Mouse (Mus musculus): ENCODE measurements around the gene St7. TPM values are rescaled to one million over a fixed set of nuclear protein-coding genes. Genes with fewer than 3 reads are reported as not detected.

The St7 gene
- polyA plus RNA-seq, 1 experiment = 8.6 TPM

- no peaks in the 10 kb centered on the region for H3K27me3 ChIP-seq (ENCODE audit: control insufficient read depth, insufficient read depth, low read length)
- H3K36me3 ChIP-seq (ENCODE audit: control insufficient read depth, insufficient read depth, low read length) = no peaks in the 10 kb centered on the region
- no peak for TF ChIP-seq CTCF (IDR thresholded peaks at IDR 0.05; ENCODE audit: borderline replicate concordance, control insufficient read depth, extremely low read depth, insufficient read depth, low read length, poor library complexity)
- no peak for TF ChIP-seq POLR2A (IDR thresholded peaks at IDR 0.05; ENCODE audit: control insufficient read depth, extremely low read depth, insufficient read depth, low read length, poor library complexity)
- no peaks in the 10 kb centered on the region for H3K4me1 ChIP-seq (replicated peaks; ENCODE audit: control insufficient read depth, insufficient read depth, low read length)
- WGBS = 90% methylated on average over 11 of the region's 11 CpGs
- no peak overlapping the region for H3K27ac ChIP-seq (ENCODE audit: control insufficient read depth, insufficient read depth, low read length)
- no peak for DNase-seq
- H3K4me3 ChIP-seq (ENCODE audit: control insufficient read depth, insufficient read depth, low read length) = no peak overlapping the region
These were observed 246.1 kb downstream of the St7 start for GRCm38 (mm10) chr6:17938631-17939346.

GRCm38 (mm10) chr6:17941916-17942315 lies 249.2 kb downstream of the St7 start:
- 93% methylated on average over 2 of the region's 2 CpGs for WGBS
- no peak for TF ChIP-seq POLR2A (IDR thresholded peaks at IDR 0.05; ENCODE audit: control insufficient read depth, extremely low read depth, insufficient read depth, low read length, poor library complexity)
- no peak for TF ChIP-seq CTCF (IDR thresholded peaks at IDR 0.05; ENCODE audit: borderline replicate concordance, control insufficient read depth, extremely low read depth, insufficient read depth, low read length, poor library complexity)
- no peak for DNase-seq
- H3K27ac ChIP-seq (ENCODE audit: control insufficient read depth, insufficient read depth, low read length) = no peak overlapping the region
- no peak overlapping the region for H3K4me3 ChIP-seq (ENCODE audit: control insufficient read depth, insufficient read depth, low read length)
- no peaks in the 10 kb centered on the region for H3K4me1 ChIP-seq (replicated peaks; ENCODE audit: control insufficient read depth, insufficient read depth, low read length)
- no peaks in the 10 kb centered on the region for H3K27me3 ChIP-seq (ENCODE audit: control insufficient read depth, insufficient read depth, low read length)
- H3K36me3 ChIP-seq (ENCODE audit: control insufficient read depth, insufficient read depth, low read length) = no peaks in the 10 kb centered on the region

DNA sequence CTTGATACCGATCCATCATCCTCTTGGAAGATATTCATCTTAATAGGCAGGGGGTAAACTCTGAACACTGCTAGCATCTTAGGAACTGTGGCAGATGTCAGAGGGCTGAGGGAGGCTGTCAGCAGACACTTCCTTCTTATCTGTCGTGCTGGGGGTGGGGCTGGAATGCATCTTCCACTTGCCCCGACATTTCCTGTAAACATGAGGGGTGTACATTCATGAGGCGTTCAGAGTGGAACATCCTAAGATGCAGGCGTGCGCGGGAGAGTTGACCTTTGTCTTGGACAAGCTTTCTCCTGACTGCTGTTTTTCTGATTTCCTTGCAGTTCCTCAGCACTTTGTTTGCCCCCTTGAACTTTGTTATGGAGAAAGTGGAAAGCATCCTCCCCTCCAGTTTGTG lies 249.6 kb downstream of the St7 start:
- Histone ChIP-seq H3K27me3 (ENCODE audit: control insufficient read depth, insufficient read depth, low read length) (no peaks in the 10 kb centered on the region), H3K36me3 (ENCODE audit: control insufficient read depth, insufficient read depth, low read length) (no peaks in the 10 kb centered on the region), H3K27ac (ENCODE audit: control insufficient read depth, insufficient read depth, low read length) (no peak overlapping the region), H3K4me3 (ENCODE audit: control insufficient read depth, insufficient read depth, low read length) (no peak overlapping the region), H3K4me1 (replicated peaks; ENCODE audit: control insufficient read depth, insufficient read depth, low read length) (no peaks in the 10 kb centered on the region)
- TF ChIP-seq CTCF (IDR thresholded peaks at IDR 0.05; ENCODE audit: borderline replicate concordance, control insufficient read depth, extremely low read depth, insufficient read depth, low read length, poor library complexity) (no peak), POLR2A (IDR thresholded peaks at IDR 0.05; ENCODE audit: control insufficient read depth, extremely low read depth, insufficient read depth, low read length, poor library complexity) (no peak)
- DNase-seq = no peak
- WGBS = 87% methylated on average over 7 of the region's 7 CpGs

- TF ChIP-seq POLR2A (IDR thresholded peaks at IDR 0.05; ENCODE audit: control insufficient read depth, extremely low read depth, insufficient read depth, low read length, poor library complexity) (no peak), CTCF (IDR thresholded peaks at IDR 0.05; ENCODE audit: borderline replicate concordance, control insufficient read depth, extremely low read depth, insufficient read depth, low read length, poor library complexity) (no peak)
- no peak overlapping the region for H3K4me3 ChIP-seq (ENCODE audit: control insufficient read depth, insufficient read depth, low read length)
- DNase-seq = no peak
These were observed 251.3 kb downstream of the St7 start for GRCm38 (mm10) chr6:17943877-17944617.

GRCm38 (mm10) chr6:17946456-17946855 lies 253.7 kb downstream of the St7 start:
- H3K27me3 ChIP-seq (ENCODE audit: control insufficient read depth, insufficient read depth, low read length) = no peaks in the 10 kb centered on the region
- no peak overlapping the region for H3K4me3 ChIP-seq (ENCODE audit: control insufficient read depth, insufficient read depth, low read length)
- no peaks in the 10 kb centered on the region for H3K36me3 ChIP-seq (ENCODE audit: control insufficient read depth, insufficient read depth, low read length)
- TF ChIP-seq POLR2A (IDR thresholded peaks at IDR 0.05; ENCODE audit: control insufficient read depth, extremely low read depth, insufficient read depth, low read length, poor library complexity) (no peak), CTCF (IDR thresholded peaks at IDR 0.05; ENCODE audit: borderline replicate concordance, control insufficient read depth, extremely low read depth, insufficient read depth, low read length, poor library complexity) (no peak)
- H3K4me1 ChIP-seq (replicated peaks; ENCODE audit: control insufficient read depth, insufficient read depth, low read length) = no peaks in the 10 kb centered on the region
- WGBS = 69% methylated on average over 5 of the region's 5 CpGs
- no peak overlapping the region for H3K27ac ChIP-seq (ENCODE audit: control insufficient read depth, insufficient read depth, low read length)
- DNase-seq = no peak

More at GRCm38 (mm10) chr6:17943877-17944617, 251.3 kb downstream of the St7 start:
- Histone ChIP-seq H3K4me1 (replicated peaks; ENCODE audit: control insufficient read depth, insufficient read depth, low read length) (no peaks in the 10 kb centered on the region), H3K27me3 (ENCODE audit: control insufficient read depth, insufficient read depth, low read length) (no peaks in the 10 kb centered on the region), H3K27ac (ENCODE audit: control insufficient read depth, insufficient read depth, low read length) (no peak overlapping the region), H3K36me3 (ENCODE audit: control insufficient read depth, insufficient read depth, low read length) (no peaks in the 10 kb centered on the region)
- 86% methylated on average over 9 of the region's 9 CpGs for WGBS

- WGBS = 35% methylated on average over 11 of the region's 11 CpGs
- Histone ChIP-seq H3K4me3 (ENCODE audit: control insufficient read depth, insufficient read depth, low read length) (no peak overlapping the region), H3K36me3 (ENCODE audit: control insufficient read depth, insufficient read depth, low read length) (no peaks in the 10 kb centered on the region), H3K27ac (ENCODE audit: control insufficient read depth, insufficient read depth, low read length) (no peak overlapping the region), H3K4me1 (replicated peaks; ENCODE audit: control insufficient read depth, insufficient read depth, low read length) (no peaks in the 10 kb centered on the region), H3K27me3 (ENCODE audit: control insufficient read depth, insufficient read depth, low read length) (no peaks in the 10 kb centered on the region)
- no peak for TF ChIP-seq POLR2A (IDR thresholded peaks at IDR 0.05; ENCODE audit: control insufficient read depth, extremely low read depth, insufficient read depth, low read length, poor library complexity)
- no peak for TF ChIP-seq CTCF (IDR thresholded peaks at IDR 0.05; ENCODE audit: borderline replicate concordance, control insufficient read depth, extremely low read depth, insufficient read depth, low read length, poor library complexity)
- DNase-seq = no peak
These were observed 254.5 kb downstream of the St7 start for GRCm38 (mm10) chr6:17947130-17947831.
